Mouse (Mus musculus): ENCODE results near the gene Ehbp1. TPM values are rescaled to one million over a fixed set of nuclear protein-coding genes. Genes with fewer than 3 reads are reported as not detected.

Gene Ehbp1
- total and polyA plus RNA-seq, 3 experiments = 2.5 to 4.0 (median 3.1) TPM

DNA sequence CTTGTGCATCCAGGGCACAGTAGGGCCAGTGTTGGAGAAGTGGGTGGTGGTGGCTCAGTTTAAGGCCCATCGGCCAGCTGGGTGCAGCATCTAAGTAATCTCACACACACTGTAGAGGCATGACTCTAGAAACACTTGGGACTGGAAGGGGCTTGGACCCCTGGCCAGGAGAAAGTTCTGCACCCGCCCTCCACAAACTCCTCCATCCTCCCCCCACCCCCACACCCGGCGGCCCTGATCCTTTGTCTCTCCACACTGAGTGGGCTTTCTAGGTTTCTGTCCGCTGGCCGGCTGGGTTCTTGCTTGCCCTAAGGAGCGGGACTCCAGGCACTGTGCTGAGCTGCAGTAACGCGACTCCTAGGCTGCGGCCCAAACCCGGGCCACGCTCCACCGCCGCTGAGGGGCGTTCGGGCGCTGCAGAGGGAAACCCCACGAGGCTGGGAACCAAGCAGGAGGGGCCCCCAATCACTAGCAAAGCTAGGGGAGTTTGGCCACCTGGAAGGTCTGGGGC lies 337.7 kb downstream of the Ehbp1 start:
- in situ Hi-C loops (cut with MboI; ENCODE audit: low pct_ligation_motif_present, low pct_unique_long_range_greater_than_20kb, low sequenced_read_pairs) = no loop called here
- no peak overlapping the region for H3K9ac ChIP-seq (ENCODE audit: insufficient read depth, low read depth)
- no peaks in the 10 kb centered on the region for H3K36me3 ChIP-seq (replicated peaks in 1 of 2; ENCODE audit: control insufficient read depth in 1 of 2, insufficient read depth in 1 of 2, low read length in 1 of 2)
- no peak overlapping the region for H3K4me3 ChIP-seq (replicated peaks in 1 of 3; ENCODE audit: low read depth in 2 of 3, low read length in 2 of 3, poor library complexity in 1 of 3)
- H3K4me2 ChIP-seq (ENCODE audit: insufficient read depth, low read depth, poor library complexity, severe bottlenecking) = no peak overlapping the region
- dilution Hi-C loops (cut with MboI; ENCODE audit: extremely low pct_ligation_motif_present, extremely low pct_unique_long_range_greater_than_20kb, low sequenced_read_pairs) = no loop called here
- peaks cover 30% of the 10 kb centered on the region for H3K9me3 ChIP-seq (replicated peaks; ENCODE audit: low read length)
- H3K4me1 ChIP-seq (ENCODE audit: control insufficient read depth in 1 of 2, insufficient read depth in 2 of 2) = peaks cover 0 to 23% of the 10 kb centered on the region in 2 experiments; a peak in 2 of 4 replicates
- no peak overlapping the region for H3K27ac ChIP-seq (ENCODE audit: insufficient read depth, low read depth)
- no peak for TF ChIP-seq CHD2 (IDR thresholded peaks at IDR 0.05; ENCODE audit: low read length)
- TF ChIP-seq RCOR1 (conservative IDR thresholded peaks at IDR 0.05; ENCODE audit: low read depth, low read length) = no peak
- TF ChIP-seq GABPA (IDR thresholded peaks at IDR 0.05; ENCODE audit: insufficient replicate concordance, low read depth, low read length) = no peak
- TF ChIP-seq NELFE (IDR thresholded peaks at IDR 0.05; ENCODE audit: low read depth, low read length) = no peak
- no peak for TF ChIP-seq MAFK (IDR thresholded peaks at IDR 0.05; ENCODE audit: insufficient replicate concordance, low read length)
- no peak for TF ChIP-seq NRF1 (IDR thresholded peaks at IDR 0.05; ENCODE audit: low read depth, low read length)
- no peak for TF ChIP-seq ZKSCAN1 (IDR thresholded peaks at IDR 0.05; ENCODE audit: borderline replicate concordance, low read depth, low read length)
- TF ChIP-seq MAX (IDR thresholded peaks at IDR 0.05; ENCODE audit: low read length) = no peak
- no peak for TF ChIP-seq HCFC1 (IDR thresholded peaks at IDR 0.05; ENCODE audit: low read depth, low read length)
- TF ChIP-seq UBTF (IDR thresholded peaks at IDR 0.05; ENCODE audit: low read depth, low read length) = no peak
- no peak for TF ChIP-seq ZC3H11A (IDR thresholded peaks at IDR 0.05; ENCODE audit: low read depth, low read length)
- no peak for TF ChIP-seq SMC3 (IDR thresholded peaks at IDR 0.05; ENCODE audit: low read depth, low read length)
- no peaks in the 10 kb centered on the region for H3K79me2 ChIP-seq (replicated peaks; ENCODE audit: control insufficient read depth, extremely low read depth, insufficient read depth, poor library complexity, severe bottlenecking)
- no peaks in the 10 kb centered on the region for H3K27me3 ChIP-seq (replicated peaks)
- DNase-seq (ENCODE audit: extremely low read depth) = no peak

DNA sequence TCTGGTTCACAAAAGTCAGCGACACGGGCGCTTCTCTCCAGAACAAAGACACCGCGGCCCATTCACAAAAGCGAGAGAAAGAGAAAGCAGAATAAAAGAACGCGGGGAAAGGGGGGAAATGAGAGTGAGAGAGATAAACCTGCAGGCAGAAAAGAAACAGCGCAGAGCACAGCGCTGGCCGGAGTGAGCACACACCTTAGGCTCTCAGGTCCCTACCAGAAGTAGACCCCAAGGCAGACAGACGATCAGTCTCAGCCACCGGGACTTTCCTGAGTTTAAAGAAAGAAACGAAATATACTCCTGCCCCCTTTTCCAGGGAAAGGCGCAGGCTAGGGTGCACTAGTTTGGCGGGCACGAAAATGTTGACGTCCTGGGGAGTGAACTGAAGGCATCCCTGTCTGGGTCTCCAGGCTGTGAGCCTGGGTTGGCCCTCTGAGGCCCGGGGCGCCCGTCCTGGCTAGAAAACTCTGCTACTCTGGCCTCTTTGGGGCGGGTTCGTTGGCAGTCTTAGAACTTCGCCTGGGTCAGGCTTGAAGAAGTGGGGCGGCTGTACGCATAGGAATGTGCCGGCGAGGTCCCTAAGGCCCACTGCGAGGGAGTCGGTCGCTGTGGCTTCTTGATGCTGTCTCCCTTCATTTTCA lies 338.6 kb downstream of the Ehbp1 start:
- dilution Hi-C loops (cut with MboI; ENCODE audit: extremely low pct_ligation_motif_present, extremely low pct_unique_long_range_greater_than_20kb, low sequenced_read_pairs) (no loop called here), in situ Hi-C loops (cut with MboI; ENCODE audit: low pct_ligation_motif_present, low pct_unique_long_range_greater_than_20kb, low sequenced_read_pairs) (no loop called here)
- Histone ChIP-seq H3K27me3 (replicated peaks) (no peaks in the 10 kb centered on the region), H3K27ac (ENCODE audit: insufficient read depth, low read depth) (no peak overlapping the region), H3K9ac (ENCODE audit: insufficient read depth, low read depth) (no peak overlapping the region), H3K9me3 (replicated peaks; ENCODE audit: low read length) (peaks cover 30% of the 10 kb centered on the region), H3K36me3 (replicated peaks in 1 of 2; ENCODE audit: control insufficient read depth in 1 of 2, insufficient read depth in 1 of 2, low read length in 1 of 2) (no peaks in the 10 kb centered on the region), H3K4me3 (replicated peaks in 1 of 3; ENCODE audit: low read depth in 2 of 3, low read length in 2 of 3, poor library complexity in 1 of 3) (no peak overlapping the region), H3K4me2 (ENCODE audit: insufficient read depth, low read depth, poor library complexity, severe bottlenecking) (no peak overlapping the region), H3K79me2 (replicated peaks; ENCODE audit: control insufficient read depth, extremely low read depth, insufficient read depth, poor library complexity, severe bottlenecking) (no peaks in the 10 kb centered on the region), H3K4me1 (ENCODE audit: control insufficient read depth in 1 of 2, insufficient read depth in 2 of 2) (peaks cover 0 to 21% of the 10 kb centered on the region in 2 experiments; a peak in 2 of 4 replicates)
- no peak for DNase-seq (ENCODE audit: extremely low read depth)
- TF ChIP-seq KAT2A (IDR thresholded peaks at IDR 0.05; ENCODE audit: insufficient replicate concordance, low read length) (no peak), EP300 (IDR thresholded peaks at IDR 0.05; ENCODE audit: low read length) (no peak), TCF12 (IDR thresholded peaks at IDR 0.05; ENCODE audit: low read depth, low read length) (no peak), PAX5 (IDR thresholded peaks at IDR 0.05; ENCODE audit: low read length) (no peak), CHD2 (IDR thresholded peaks at IDR 0.05; ENCODE audit: low read length) (no peak), ELF1 (IDR thresholded peaks at IDR 0.05; ENCODE audit: low read depth, low read length) (no peak), E2F4 (IDR thresholded peaks at IDR 0.05; ENCODE audit: insufficient replicate concordance, low read depth, low read length) (no peak), JUND (conservative IDR thresholded peaks at IDR 0.05; ENCODE audit: low read depth, low read length) (no peak)

All from CH12.LX (cell line).